Mouse (Mus musculus) lung, adult 2 months (tissue): ENCODE data around the gene Pxk.

Experiments
- CTCF ChIP-seq: fragments of 200-500 bp; IDR thresholded peaks from 2 replicates; pipeline ENCODE4 v1.5.1; 2011; ENCODE audit warnings: mild to moderate bottlenecking, low read length, control low read depth; ENCODE audit not compliant: insufficient read depth
- POLR2A ChIP-seq: fragments of 200-500 bp; IDR thresholded peaks from 2 replicates; pipeline ENCODE4 v1.6.1; 2011; ENCODE audit warnings: low read depth, mild to moderate bottlenecking, control low read depth, low read length, borderline replicate concordance; ENCODE audit errors: extremely low read depth

- no peak for TF ChIP-seq CTCF
- no peak for TF ChIP-seq POLR2A
Measured at GRCm38 (mm10) chr14:8201715-8202114, 103.7 kb downstream of the Pxk start.
